10 mouse cellular contexts compared by ENCODE assay signal in genomic region chr9:55067260-55067964, GRCm38 (mm10). TPM values are rescaled to one million over a fixed set of nuclear protein-coding genes. Genes with fewer than 3 reads are reported as not detected.
DNase-seq lines count a peak whose midpoint lies in the region; ATAC-seq lines count a peak whose summit lies in the region.
"Had no signal": no experiment of that assay in that cellular context is flagged by ENCODE, and none has a peak within 500 bp of the region (broad histone marks: within the 10 kb centered on the region; RNA-seq: fewer than 3 reads in every experiment).

No protein-coding gene starts in this region.

- H3K36me3 ChIP-seq in embryonic facial prominence, embryonic 14.5 days (ENCODE audit: control insufficient read depth, insufficient read depth, low read length), result no peaks in the 10 kb centered on the region
- H3K36me3 ChIP-seq in intestine, embryonic 15.5 days, result no peaks in the 10 kb centered on the region

- no peaks in the 10 kb centered on the region for H3K9me3 ChIP-seq in embryonic facial prominence, embryonic 14.5 days (ENCODE audit: control insufficient read depth, low read length)
- H3K9me3 ChIP-seq in intestine, embryonic 15.5 days, result no peaks in the 10 kb centered on the region

- H3K9ac ChIP-seq in embryonic facial prominence, embryonic 14.5 days (ENCODE audit: low read depth, low read length), result no peak overlapping the region
- H3K9ac ChIP-seq in intestine, embryonic 15.5 days, result no peak overlapping the region

- no peaks in the 10 kb centered on the region for H3K4me1 ChIP-seq in embryonic facial prominence, embryonic 14.5 days (ENCODE audit: control insufficient read depth, insufficient read depth, low read length)
- H3K4me1 ChIP-seq in intestine, embryonic 15.5 days (replicated peaks), result no peaks in the 10 kb centered on the region

- 18% methylated on average over 8 of the region's 8 CpGs for whole genome bisulfite sequencing in embryonic facial prominence, embryonic 14.5 days
- WGBS in intestine, embryonic 15.5 days, result 38% methylated on average over 8 of the region's 8 CpGs

- H3K27me3 ChIP-seq in embryonic facial prominence, embryonic 14.5 days (replicated peaks; ENCODE audit: control insufficient read depth, insufficient read depth, low read length), result no peaks in the 10 kb centered on the region
- no peaks in the 10 kb centered on the region for H3K27me3 ChIP-seq in intestine, embryonic 15.5 days (replicated peaks)

- no peak overlapping the region for H3K4me2 ChIP-seq in embryonic facial prominence, embryonic 14.5 days (ENCODE audit: low read depth, low read length)
- no peak overlapping the region for H3K4me2 ChIP-seq in intestine, embryonic 15.5 days (replicated peaks)

- peak; percentile 22 for DNase-seq in layer of hippocampus, adult 9-11 months
- DNase-seq in layer of hippocampus, postnatal 25 days (ENCODE audit: extremely low spot score in 1 of 2, low spot score in 1 of 2), result no peak
- peak; percentile 83 for DNase-seq in embryonic facial prominence, embryonic 14.5 days (ENCODE audit: low spot score)
- DNase-seq in retina, adult 2 months (ENCODE audit: low read depth, low spot score), result peak; percentile 28
- no peak for DNase-seq in left cerebral cortex, adult 8-10 months (ENCODE audit: low spot score in 2 of 2)
- no peak for DNase-seq in thymus, adult 18-20 months
- no peak for DNase-seq in B cell, adult 2 months
- DNase-seq: kidney, postnatal 36 days had no signal

- H3K27ac ChIP-seq in embryonic facial prominence, embryonic 14.5 days (replicated peaks; ENCODE audit: low read depth, low read length), result no peak overlapping the region
- no peak overlapping the region for H3K27ac ChIP-seq in intestine, embryonic 15.5 days

- no peak overlapping the region for H3K4me3 ChIP-seq in embryonic facial prominence, embryonic 14.5 days (ENCODE audit: low read depth, low read length)
- no peak overlapping the region for H3K4me3 ChIP-seq in intestine, embryonic 15.5 days (replicated peaks)

- peak; percentile 90 for ATAC-seq in embryonic facial prominence, embryonic 14.5 days (ENCODE audit: low read depth)
- peak; percentile 55; the same call in 1 of the 2 replicates for ATAC-seq in intestine, embryonic 15.5 days

RNA-seq across cellular contexts. Expression of gene Chrnb4, which starts 18.8 kb away (rescaled TPM):
- total RNA-seq in layer of hippocampus, postnatal 25 days (2021), result under 1 TPM in 1 of 2 experiments, not detected in 1; 0.20 TPM
- polyA plus RNA-seq in embryonic facial prominence, embryonic 14.5 days (2014; fragmentation: Nextera tagmentation; extraction: Ambion mirVana), result 0.78 and 1.3 TPM in 2 replicates
- polyA plus RNA-seq in intestine, embryonic 15.5 days (2015; fragmentation: Nextera tagmentation; extraction: Ambion mirVana), result 4.8 and 5.5 TPM in 2 replicates
- total RNA-seq in left cerebral cortex, adult 8-10 months (2022), result under 1 TPM; 0.14 to 0.44 (median 0.19) TPM
- total RNA-seq: common myeloid progenitor, adult 5-6 weeks had no signal

RNA-seq across cellular contexts. Expression of gene Chrna3, which starts 41.0 kb away (rescaled TPM):
- total RNA-seq in layer of hippocampus, postnatal 25 days (2021), result under 1 TPM; 0.28 to 0.34 TPM
- 2.0 and 2.2 TPM in 2 replicates for polyA plus RNA-seq in embryonic facial prominence, embryonic 14.5 days (2014; fragmentation: Nextera tagmentation; extraction: Ambion mirVana)
- polyA plus RNA-seq in intestine, embryonic 15.5 days (2015; fragmentation: Nextera tagmentation; extraction: Ambion mirVana), result 11.4 and 12.3 TPM in 2 replicates
- total RNA-seq in left cerebral cortex, adult 8-10 months (2022), result 1 to 10 TPM in 1 of 4 experiments, under 1 TPM in 3; 0.57 to 1.1 (median 0.71) TPM
- total RNA-seq: common myeloid progenitor, adult 5-6 weeks had no signal

Comparison
In these comparisons a context has a peak if more than half of its experiments do, and no peak if none do; other contexts are left out.
1. DNase-seq: peak in layer of hippocampus, adult 9-11 months (single experiment), embryonic facial prominence, embryonic 14.5 days (single experiment) and retina, adult 2 months (single experiment); none in layer of hippocampus, postnatal 25 days (0 of 2), left cerebral cortex, adult 8-10 months (0 of 2), thymus, adult 18-20 months (0 of 2) and B cell, adult 2 months (0 of 2).